Mouse (Mus musculus) adrenal gland, postnatal 36 days (tissue): ENCODE data around the gene Qrich2. TPM values are rescaled to one million over a fixed set of nuclear protein-coding genes. Genes with fewer than 3 reads are reported as not detected.
"Not testable (repeated sequence)": the region's sequence is repeated elsewhere in the genome, so short reads cannot be mapped to it uniquely, and the experiment has no call there.

Experiments used
- DNase-seq, 2 experiments: peaks; one replicate each; pipeline ENCODE4 v3.0.0; 2021; ENCODE audit warnings: mixed read lengths in 1 of 2
- total RNA-seq, 2 experiments: library from RNA; stranded (reverse); gene quantifications; 2 replicates each; pipeline ENCODE4 v1.2.3; 2021

Gene Qrich2
- total RNA-seq, 2 experiments from 2014 or later, result not detected

DNA sequence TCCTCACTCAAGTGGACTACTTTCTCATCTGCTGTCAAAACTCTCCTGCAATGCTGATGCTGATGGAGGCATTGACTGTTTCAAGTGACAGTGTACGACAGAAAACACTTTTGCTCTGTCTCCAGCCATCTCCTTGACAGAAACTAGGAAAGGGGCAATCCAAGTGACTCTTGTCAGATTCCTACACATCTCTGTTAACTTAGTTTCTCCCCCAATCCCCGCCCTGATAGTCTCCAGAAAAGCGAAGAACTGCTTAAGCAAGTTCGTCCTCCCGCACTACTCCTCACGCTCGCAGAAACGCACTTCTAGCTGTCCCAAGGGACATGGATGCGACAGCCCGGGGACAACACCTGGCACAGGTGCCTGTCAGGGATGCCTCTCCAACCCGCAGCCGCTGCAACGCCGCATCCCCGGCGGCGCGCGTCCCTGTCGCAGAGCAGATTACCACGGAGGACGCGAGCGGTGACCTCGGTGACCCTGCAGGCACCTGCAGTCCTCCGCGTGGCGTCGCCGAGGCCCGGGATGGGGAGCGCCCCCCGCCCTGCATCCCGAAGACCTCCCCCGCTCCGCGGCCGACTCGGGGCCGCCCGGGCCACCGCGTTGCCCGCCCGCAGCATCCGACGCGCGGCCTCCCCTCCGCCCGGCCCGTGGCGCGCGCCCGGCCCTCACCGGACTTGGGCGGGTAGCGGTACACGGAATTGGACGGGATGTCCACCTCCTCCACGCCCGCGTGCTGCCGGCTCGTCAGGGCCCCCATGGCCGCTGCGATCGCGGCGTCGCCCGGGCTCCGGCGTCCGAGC, 53.8 kb downstream of the Qrich2 start:
- peak; percentile 35 to 36 for DNase-seq

DNA sequence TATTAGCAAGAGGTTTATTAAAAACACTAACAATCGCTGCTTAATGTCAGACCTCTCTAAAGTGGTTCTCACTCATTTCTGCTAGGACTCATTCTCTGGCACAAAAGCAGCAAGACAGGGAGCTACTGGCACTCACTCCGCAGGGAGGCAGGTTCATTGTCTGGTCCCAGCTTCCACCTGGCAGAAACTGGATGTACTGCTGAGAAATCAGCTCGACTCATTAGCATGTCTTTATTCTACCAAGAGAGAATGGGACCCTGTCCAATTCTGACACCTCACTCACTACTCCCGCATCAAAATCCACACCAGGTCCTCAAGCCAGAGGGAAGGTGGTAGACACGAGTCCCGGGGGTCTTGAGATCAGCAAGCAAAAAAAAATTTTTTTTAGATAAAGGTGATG, 54.5 kb downstream of the Qrich2 start:
- no peak for DNase-seq

DNA sequence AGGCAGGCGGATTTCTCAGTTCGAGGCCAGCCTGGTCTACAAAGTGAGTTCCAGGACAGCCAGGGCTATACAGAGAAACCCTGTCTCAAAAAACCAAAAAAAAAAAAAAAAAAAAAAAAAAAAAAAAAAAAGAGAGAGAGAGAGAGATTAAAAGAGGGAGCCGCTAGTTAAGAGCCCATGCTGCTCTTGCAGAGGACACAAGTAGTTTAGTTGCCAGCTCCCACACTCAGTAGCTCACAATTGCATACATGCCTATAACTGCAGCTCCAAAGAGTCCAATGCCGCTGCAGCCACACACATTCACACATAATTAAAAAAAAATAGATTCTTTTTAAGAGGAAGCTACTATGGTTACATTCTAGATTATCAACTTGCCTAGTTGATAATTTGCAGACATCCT, 55.6 kb downstream of the Qrich2 start:
- DNase-seq, result not testable (repeated sequence)

DNA sequence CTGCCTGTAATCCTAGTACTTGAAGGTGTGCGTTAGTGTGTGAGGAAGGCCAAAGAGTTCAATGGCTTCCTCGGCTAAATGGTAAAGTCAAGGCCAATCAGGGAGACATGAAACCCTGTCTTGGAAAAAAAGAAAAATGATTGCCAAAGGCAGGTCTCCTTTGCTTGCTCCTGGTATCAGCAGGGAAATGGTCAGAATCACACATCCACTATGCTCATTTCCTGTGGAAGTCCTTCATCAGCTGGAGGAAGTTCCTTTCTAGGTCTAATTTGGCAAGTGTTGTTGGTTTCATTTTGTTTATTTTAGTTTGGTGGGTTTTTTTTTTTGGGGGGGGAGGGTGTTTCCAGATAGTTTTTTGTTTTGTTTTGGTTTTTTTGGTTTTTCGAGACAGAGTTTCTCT, 57.0 kb downstream of the Qrich2 start:
- DNase-seq, result no peak

DNA sequence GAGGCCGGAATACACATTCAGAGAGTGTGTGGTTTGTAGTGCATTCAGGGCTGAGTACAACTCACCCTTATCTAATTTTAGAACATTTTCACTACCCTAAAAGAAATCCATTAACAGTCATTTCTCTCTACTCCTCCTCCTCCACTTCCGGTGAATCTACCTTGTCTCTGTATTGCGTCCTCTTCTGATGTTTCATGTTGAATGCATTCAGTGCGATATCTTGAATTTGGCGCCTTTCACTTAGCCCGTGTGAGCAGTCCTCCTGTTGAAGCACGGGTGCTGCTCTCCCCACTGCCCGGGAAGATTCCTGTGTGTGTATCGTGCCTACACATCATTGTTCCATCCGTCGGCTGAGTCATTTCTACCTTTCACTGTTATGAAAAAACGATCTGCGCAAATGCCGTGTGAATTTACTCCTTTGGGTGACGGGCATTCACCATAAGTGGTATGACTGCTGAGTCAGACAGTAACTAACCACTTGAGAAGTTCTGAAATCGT, 59.8 kb downstream of the Qrich2 start:
- no peak for DNase-seq

DNA sequence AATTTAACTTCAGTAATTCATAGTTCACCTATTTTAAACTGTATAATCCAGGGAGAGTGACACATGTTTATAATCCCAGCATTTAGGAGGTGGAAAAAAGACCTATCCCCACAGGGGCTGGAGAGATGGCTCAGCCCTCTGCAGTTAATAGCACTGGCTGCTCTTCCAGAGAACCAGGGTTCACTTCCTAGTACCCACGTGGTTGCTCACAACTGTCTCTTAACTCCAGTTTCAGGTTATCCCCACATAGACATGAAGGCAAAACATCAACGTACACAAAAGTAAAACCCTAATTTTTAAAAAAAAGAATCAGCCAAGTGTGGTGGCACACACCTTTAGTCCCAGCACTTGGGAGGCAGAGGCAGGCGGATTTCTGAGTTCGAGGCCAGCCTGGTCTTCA, 60.4 kb downstream of the Qrich2 start:
- DNase-seq, result no peak

DNA sequence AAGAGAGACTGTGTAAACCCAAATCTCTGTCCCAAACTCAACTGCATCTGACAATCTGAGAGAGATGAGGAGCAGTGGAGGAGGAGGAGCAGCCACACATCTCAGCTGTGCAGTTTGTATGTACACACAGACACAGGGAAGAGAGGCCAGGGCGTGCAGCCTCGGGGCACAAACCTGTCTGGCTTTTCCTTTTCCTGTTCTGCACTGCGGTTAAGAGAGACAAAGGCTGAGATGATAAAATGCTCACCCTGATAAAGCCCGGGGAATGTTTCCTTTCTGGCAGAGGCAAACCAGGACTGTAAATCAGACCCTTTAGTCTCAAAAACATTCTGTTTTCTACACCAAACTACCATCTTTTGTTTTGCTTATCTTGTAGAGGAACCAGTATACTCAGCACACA, 65.5 kb downstream of the Qrich2 start:
- peak in 1 of 2 experiments; percentile 29 for DNase-seq

DNA sequence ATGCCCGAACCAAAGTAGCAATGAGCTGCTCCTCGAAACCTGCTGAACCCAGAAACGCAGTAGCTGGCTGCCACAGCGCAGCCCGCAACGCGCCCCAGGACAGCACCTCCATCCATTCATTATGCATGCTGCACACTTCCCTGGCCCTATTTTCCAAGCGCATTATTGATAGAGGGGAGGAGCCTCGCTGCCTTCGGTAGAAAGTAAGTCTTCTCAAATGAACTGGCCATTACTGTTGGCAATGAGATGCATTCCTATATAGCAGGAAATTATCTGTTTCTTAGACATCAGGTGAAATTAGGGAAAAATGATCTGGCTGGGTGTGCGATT, 67.7 kb downstream of the Qrich2 start:
- DNase-seq, result no peak

DNA sequence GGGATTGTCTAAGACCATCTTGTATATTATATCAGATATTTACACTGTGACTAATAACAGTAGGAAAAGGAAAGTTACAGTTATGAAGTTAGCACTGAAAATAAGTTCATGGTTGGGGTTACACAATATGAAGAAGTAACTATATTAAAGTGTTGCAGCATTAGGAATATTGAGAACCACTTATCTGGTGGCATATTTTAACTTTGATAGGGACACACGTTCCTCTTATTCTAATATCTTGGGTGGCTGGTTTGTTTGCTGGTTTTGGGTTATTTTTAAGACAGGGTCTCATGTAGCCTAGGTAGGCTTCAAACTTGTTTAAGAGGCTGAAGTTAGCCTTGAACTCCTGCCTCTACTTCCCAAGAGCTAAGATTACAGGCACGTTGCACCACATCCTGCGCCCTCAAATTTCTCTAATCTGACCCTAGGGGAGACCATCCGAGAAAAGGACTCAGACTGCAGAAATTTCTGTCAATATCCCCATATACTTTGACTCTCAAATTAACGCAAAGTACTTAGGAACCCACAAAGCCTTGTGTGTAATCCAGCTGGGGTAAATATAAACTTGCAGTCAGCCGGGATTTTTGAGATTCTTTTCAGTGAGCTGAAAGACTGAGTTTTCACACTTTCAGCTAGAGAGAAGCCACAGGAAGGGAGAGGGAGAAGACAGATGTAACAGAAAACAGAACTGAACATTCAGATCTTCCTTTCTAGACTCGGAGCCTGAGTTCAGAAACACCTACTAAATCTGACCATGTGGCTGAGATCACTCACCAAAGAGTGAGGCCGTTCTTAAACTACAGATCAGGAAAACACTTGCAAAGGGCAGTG, 68.3 kb downstream of the Qrich2 start:
- no peak for DNase-seq

DNA sequence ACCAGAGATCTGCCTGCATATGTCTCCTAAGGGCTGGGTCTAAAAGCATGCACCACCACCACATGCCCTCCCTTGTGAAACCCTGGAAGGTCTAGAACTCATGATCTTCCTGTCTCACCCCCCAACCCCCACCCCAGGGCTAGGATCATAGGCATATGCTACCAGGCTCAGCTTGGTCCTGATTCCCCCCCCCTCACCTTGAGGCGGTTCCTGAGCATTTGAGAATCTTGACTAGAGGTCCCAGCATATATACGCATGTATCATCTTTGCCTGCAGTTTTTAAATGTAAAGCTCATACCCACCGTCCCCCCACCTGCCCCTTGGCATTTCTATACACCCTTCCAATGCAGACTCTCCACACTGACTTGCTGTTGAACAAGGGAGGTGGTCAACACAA, 69.1 kb downstream of the Qrich2 start:
- DNase-seq, result no peak

DNA sequence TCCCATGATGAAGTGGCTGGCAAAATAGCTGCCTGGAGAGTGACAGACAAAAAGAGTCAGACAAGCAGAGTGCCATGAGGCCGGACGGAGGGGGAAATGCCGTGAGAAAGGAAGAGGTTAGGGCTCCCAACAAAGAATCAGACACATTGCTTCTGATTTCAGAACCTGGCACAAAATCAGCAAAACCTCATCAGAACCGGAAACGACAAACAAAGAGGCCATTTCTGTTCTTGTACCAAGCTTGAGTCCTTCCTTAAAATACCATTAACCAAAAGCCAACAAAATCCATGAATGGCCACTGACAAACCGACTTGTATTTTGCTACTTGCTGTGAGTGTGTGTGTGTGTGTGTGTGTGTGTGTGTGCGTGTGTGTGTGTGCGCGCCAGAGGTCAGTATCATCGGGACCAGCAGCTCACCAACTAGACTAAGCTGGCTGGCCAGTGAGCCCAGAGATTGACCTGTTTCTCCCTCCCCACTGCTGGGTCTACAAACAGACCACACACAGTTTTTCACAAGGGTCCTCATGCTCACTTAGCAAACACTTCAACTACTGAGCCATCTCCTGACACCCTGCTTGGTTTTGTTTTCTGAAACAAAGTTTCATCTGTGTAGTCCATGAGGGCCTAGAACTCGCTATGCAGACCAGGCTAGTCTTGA, 69.6 kb downstream of the Qrich2 start:
- no peak for DNase-seq

DNA sequence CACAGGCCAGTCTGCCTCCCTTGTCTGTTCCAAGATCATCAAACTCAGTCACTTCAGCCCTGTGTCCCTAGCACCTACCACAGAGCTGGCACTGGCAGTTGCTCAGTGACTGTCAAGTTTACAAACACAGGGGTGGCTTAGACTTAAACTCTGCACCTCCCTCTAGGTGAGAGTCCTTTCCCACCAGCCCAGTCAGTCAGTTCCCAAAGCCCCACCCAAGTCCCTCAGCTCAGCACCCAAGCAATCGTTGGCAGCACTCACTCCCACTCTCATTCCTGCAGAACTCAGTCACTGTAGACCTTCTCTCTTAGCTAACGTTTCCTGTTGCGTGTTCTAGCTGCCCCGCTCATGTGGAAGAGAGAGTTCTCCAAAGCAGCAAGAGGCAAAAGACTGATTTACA, 71.3 kb downstream of the Qrich2 start:
- DNase-seq, result no peak

Other genes with a start within 250 kb of the Qrich2 start
- under 1 TPM; 0.70 to 0.82 TPM for gene Evpl, start 228.2 kb downstream of the Qrich2 start, total RNA-seq
- 10 to 100 TPM; 77.4 to 81.8 TPM for gene Srp68, start 192.0 kb downstream of the Qrich2 start, total RNA-seq
- not detected for gene Galr2, start 185.3 kb downstream of the Qrich2 start, total RNA-seq
- 10 to 100 TPM; 57.6 to 68.8 TPM for gene Exoc7, start 159.0 kb downstream of the Qrich2 start, total RNA-seq
- gene Foxj1, start 130.8 kb downstream of the Qrich2 start, total RNA-seq, result under 1 TPM in 1 of 2 experiments, not detected in 1; 0.10 TPM
- gene Rnf157, start 53.2 kb downstream of the Qrich2 start, total RNA-seq, result 1 to 10 TPM; 8.1 TPM
- 10 to 100 TPM; 30.9 to 42.6 TPM for gene Ubald2, start 32.1 kb downstream of the Qrich2 start, total RNA-seq
- gene Prpsap1, start 28.0 kb upstream of the Qrich2 start, total RNA-seq, result 10 to 100 TPM; 84.6 to 87.0 TPM
- 1 to 10 TPM; 1.7 to 3.4 TPM for gene Sphk1, start 64.7 kb upstream of the Qrich2 start, total RNA-seq
- 10 to 100 TPM; 26.6 to 29.3 TPM for gene Ube2o, start 115.2 kb upstream of the Qrich2 start, total RNA-seq
- gene Aanat, start 120.2 kb upstream of the Qrich2 start, total RNA-seq, result not detected
- 10 to 100 TPM; 12.5 to 17.5 TPM for gene Rhbdf2, start 160.8 kb upstream of the Qrich2 start, total RNA-seq
- 10 to 100 TPM in 1 of 2 experiments, 1 to 10 TPM in 1; 9.6 to 14.1 TPM for gene Prcd, start 187.3 kb upstream of the Qrich2 start, total RNA-seq
- gene Cygb, start 188.1 kb upstream of the Qrich2 start, total RNA-seq, result 10 to 100 TPM; 25.0 to 36.5 TPM